Mouse (Mus musculus): ENCODE data around the gene Gpbp1.

Gpbp1 gene

GRCm38 (mm10) chr13:111467350-111467749 is 22.6 kb downstream of the Gpbp1 start:
- no peak for DNase-seq (ENCODE audit: low read depth, low spot score)

GRCm38 (mm10) chr13:111461424-111461823 is 28.5 kb downstream of the Gpbp1 start:
- peak; percentile 26 for DNase-seq (ENCODE audit: low read depth, low spot score)

- no peak for DNase-seq (ENCODE audit: low read depth, low spot score)
Observed at GRCm38 (mm10) chr13:111456790-111457189, 33.1 kb downstream of the Gpbp1 start.

- DNase-seq (ENCODE audit: low read depth, low spot score), result no peak
Observed at GRCm38 (mm10) chr13:111444325-111444724, 45.6 kb downstream of the Gpbp1 start.

GRCm38 (mm10) chr13:111431174-111431573 is 58.7 kb downstream of the Gpbp1 start:
- DNase-seq (ENCODE audit: low read depth, low spot score), result peak; percentile 23

- DNase-seq (ENCODE audit: low read depth, low spot score), result no peak
Observed at GRCm38 (mm10) chr13:111421330-111421729, 68.6 kb downstream of the Gpbp1 start.

- no peak for DNase-seq (ENCODE audit: low read depth, low spot score)
Observed at GRCm38 (mm10) chr13:111418087-111418486, 71.8 kb downstream of the Gpbp1 start.

- DNase-seq (ENCODE audit: low read depth, low spot score), result peak; percentile 29
Observed at GRCm38 (mm10) chr13:111413156-111413555, 76.8 kb downstream of the Gpbp1 start.

- peak; percentile 55 for DNase-seq (ENCODE audit: low read depth, low spot score)
Observed at GRCm38 (mm10) chr13:111410831-111411230, 79.1 kb downstream of the Gpbp1 start.

- DNase-seq (ENCODE audit: low read depth, low spot score), result no peak
Observed at GRCm38 (mm10) chr13:111406859-111407389, 83.0 kb downstream of the Gpbp1 start.

- DNase-seq (ENCODE audit: low read depth, low spot score), result no peak
Observed at GRCm38 (mm10) chr13:111405956-111406355, 84.0 kb downstream of the Gpbp1 start.

- DNase-seq (ENCODE audit: low read depth, low spot score), result peak; percentile 64
Observed at GRCm38 (mm10) chr13:111397600-111398151, 92.2 kb downstream of the Gpbp1 start.

- DNase-seq (ENCODE audit: low read depth, low spot score), result no peak
Observed at GRCm38 (mm10) chr13:111397061-111397460, 92.8 kb downstream of the Gpbp1 start.

- no peak for DNase-seq (ENCODE audit: low read depth, low spot score)
Observed at GRCm38 (mm10) chr13:111395528-111395927, 94.4 kb downstream of the Gpbp1 start.

- DNase-seq (ENCODE audit: low read depth, low spot score), result no peak
Observed at GRCm38 (mm10) chr13:111394904-111395303, 95.0 kb downstream of the Gpbp1 start.

GRCm38 (mm10) chr13:111394341-111394740 is 95.6 kb downstream of the Gpbp1 start:
- DNase-seq (ENCODE audit: low read depth, low spot score), result no peak

GRCm38 (mm10) chr13:111393426-111393825 is 96.5 kb downstream of the Gpbp1 start:
- peak; percentile 79 for DNase-seq (ENCODE audit: low read depth, low spot score)

- no peak for DNase-seq (ENCODE audit: low read depth, low spot score)
Observed at GRCm38 (mm10) chr13:111391426-111391825, 98.5 kb downstream of the Gpbp1 start.

- no peak for DNase-seq (ENCODE audit: low read depth, low spot score)
Observed at GRCm38 (mm10) chr13:111391011-111391410, 98.9 kb downstream of the Gpbp1 start.

- DNase-seq (ENCODE audit: low read depth, low spot score), result no peak
Observed at GRCm38 (mm10) chr13:111384011-111384985, 105.6 kb downstream of the Gpbp1 start.
